Mouse (Mus musculus) thymus, postnatal 14 days (tissue): ENCODE measurements around the gene Slc16a6.

Experiments
- DNase-seq: peaks from one replicate; pipeline ENCODE4 v3.0.0; 2021

Slc16a6 gene

GRCm38 (mm10) chr11:109410197-109410980 lies 63.0 kb downstream of the Slc16a6 start:
- DNase-seq = no peak

DNA sequence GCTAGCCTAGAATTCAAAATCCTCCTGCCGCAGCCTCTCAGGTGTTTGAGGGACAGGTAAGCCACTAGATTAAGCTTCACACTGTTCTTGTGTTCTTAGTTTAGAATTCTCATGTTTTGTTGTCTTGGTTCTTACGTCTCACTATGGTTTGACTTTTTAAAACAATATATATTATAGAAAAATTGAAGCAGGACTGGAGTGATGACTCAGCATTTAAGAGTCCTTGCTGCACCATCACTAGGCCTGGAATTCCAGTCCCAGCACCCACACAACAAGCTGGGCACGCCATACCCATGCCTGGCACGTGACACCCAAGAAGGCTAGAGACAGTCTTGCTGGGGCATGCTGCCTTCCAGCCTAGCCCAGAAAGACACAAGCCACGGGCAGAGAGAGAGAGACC lies 67.0 kb downstream of the Slc16a6 start:
- DNase-seq = no peak
